Mouse (Mus musculus): ENCODE results near the gene Slc36a2. TPM values are rescaled to one million over a fixed set of nuclear protein-coding genes. Genes with fewer than 3 reads are reported as not detected.

Gene Slc36a2
- total and polyA plus RNA-seq, 2 experiments from 2014 or later, result 0.40 to 1.4 TPM

GRCm38 (mm10) chr11:55136770-55137547 lies 47.9 kb downstream of the Slc36a2 start:
- no peak for TF ChIP-seq CTCF (IDR thresholded peaks at IDR 0.05; ENCODE audit: low read depth)
- Histone ChIP-seq H3K9ac (no peak overlapping the region), H3K27ac (ENCODE audit: low read depth, low read length) (no peak overlapping the region), H3K27me3 (ENCODE audit: insufficient read depth, low read length) (no peaks in the 10 kb centered on the region), H3K4me3 (ENCODE audit: low read depth, low read length) (no peak overlapping the region), H3K4me1 (ENCODE audit: insufficient read depth) (no peaks in the 10 kb centered on the region), H3K4me2 (ENCODE audit: low read depth) (no peak overlapping the region), H3K36me3 (ENCODE audit: insufficient read depth) (no peaks in the 10 kb centered on the region), H3K9me3 (ENCODE audit: low read length) (no peaks in the 10 kb centered on the region)
- WGBS, result 79% methylated on average over 15 of the region's 15 CpGs
- peak; percentile 50 for ATAC-seq
- no peak for DNase-seq

- H3K9ac ChIP-seq, result no peak overlapping the region
- no peak for TF ChIP-seq CTCF (IDR thresholded peaks at IDR 0.05; ENCODE audit: low read depth)
Observed at GRCm38 (mm10) chr11:55134871-55135270, 50.0 kb downstream of the Slc36a2 start.

GRCm38 (mm10) chr11:55134407-55134806 lies 50.5 kb downstream of the Slc36a2 start:
- ATAC-seq (no peak), DNase-seq (no peak)
- TF ChIP-seq CTCF (IDR thresholded peaks at IDR 0.05; ENCODE audit: low read depth), result no peak
- no peaks in the 10 kb centered on the region for H3K4me1 ChIP-seq (ENCODE audit: insufficient read depth)
- no peak overlapping the region for H3K9ac ChIP-seq
- WGBS, result 97% methylated on average over 1 of the region's 1 CpGs
- no peaks in the 10 kb centered on the region for H3K9me3 ChIP-seq (ENCODE audit: low read length)
- no peak overlapping the region for H3K27ac ChIP-seq (ENCODE audit: low read depth, low read length)
- H3K4me3 ChIP-seq (ENCODE audit: low read depth, low read length), result no peak overlapping the region
- no peaks in the 10 kb centered on the region for H3K36me3 ChIP-seq (ENCODE audit: insufficient read depth)
- no peak overlapping the region for H3K4me2 ChIP-seq (ENCODE audit: low read depth)
- no peaks in the 10 kb centered on the region for H3K27me3 ChIP-seq (ENCODE audit: insufficient read depth, low read length)

More at GRCm38 (mm10) chr11:55134871-55135270, 50.0 kb downstream of the Slc36a2 start:
- Histone ChIP-seq H3K4me3 (ENCODE audit: low read depth, low read length) (no peak overlapping the region), H3K27ac (ENCODE audit: low read depth, low read length) (no peak overlapping the region), H3K36me3 (ENCODE audit: insufficient read depth) (no peaks in the 10 kb centered on the region), H3K9me3 (ENCODE audit: low read length) (no peaks in the 10 kb centered on the region), H3K4me1 (ENCODE audit: insufficient read depth) (no peaks in the 10 kb centered on the region), H3K4me2 (ENCODE audit: low read depth) (no peak overlapping the region), H3K27me3 (ENCODE audit: insufficient read depth, low read length) (no peaks in the 10 kb centered on the region)
- DNase-seq (no peak), ATAC-seq (no peak)
- 93% methylated on average over 5 of the region's 5 CpGs for WGBS

- H3K27me3 ChIP-seq (ENCODE audit: insufficient read depth, low read length), result no peaks in the 10 kb centered on the region
- no peak overlapping the region for H3K9ac ChIP-seq
- WGBS, result 100% methylated on average over 1 of the region's 1 CpGs
- H3K4me3 ChIP-seq (ENCODE audit: low read depth, low read length), result no peak overlapping the region
- TF ChIP-seq CTCF (IDR thresholded peaks at IDR 0.05; ENCODE audit: low read depth), result no peak
- ATAC-seq, result no peak
- no peaks in the 10 kb centered on the region for H3K4me1 ChIP-seq (ENCODE audit: insufficient read depth)
- no peak overlapping the region for H3K4me2 ChIP-seq (ENCODE audit: low read depth)
- no peaks in the 10 kb centered on the region for H3K9me3 ChIP-seq (ENCODE audit: low read length)
- no peaks in the 10 kb centered on the region for H3K36me3 ChIP-seq (ENCODE audit: insufficient read depth)
- no peak overlapping the region for H3K27ac ChIP-seq (ENCODE audit: low read depth, low read length)
- DNase-seq, result no peak
Observed at GRCm38 (mm10) chr11:55133204-55133603, 51.7 kb downstream of the Slc36a2 start.

- Histone ChIP-seq H3K27me3 (ENCODE audit: insufficient read depth, low read length) (no peaks in the 10 kb centered on the region), H3K9me3 (ENCODE audit: low read length) (no peaks in the 10 kb centered on the region), H3K36me3 (ENCODE audit: insufficient read depth) (no peaks in the 10 kb centered on the region), H3K4me2 (ENCODE audit: low read depth) (no peak overlapping the region), H3K4me1 (ENCODE audit: insufficient read depth) (no peaks in the 10 kb centered on the region), H3K4me3 (ENCODE audit: low read depth, low read length) (no peak overlapping the region), H3K9ac (no peak overlapping the region), H3K27ac (ENCODE audit: low read depth, low read length) (no peak overlapping the region)
- WGBS, result 91% methylated on average over 1 of the region's 1 CpGs
- ATAC-seq (no peak), DNase-seq (no peak)
- no peak for TF ChIP-seq CTCF (IDR thresholded peaks at IDR 0.05; ENCODE audit: low read depth)
Observed at GRCm38 (mm10) chr11:55131946-55132345, 52.9 kb downstream of the Slc36a2 start.

GRCm38 (mm10) chr11:55131077-55131742 lies 53.7 kb downstream of the Slc36a2 start:
- TF ChIP-seq CTCF (IDR thresholded peaks at IDR 0.05; ENCODE audit: low read depth), result no peak
- ATAC-seq (no peak), DNase-seq (no peak)
- Histone ChIP-seq H3K36me3 (ENCODE audit: insufficient read depth) (no peaks in the 10 kb centered on the region), H3K4me1 (ENCODE audit: insufficient read depth) (no peaks in the 10 kb centered on the region), H3K9me3 (ENCODE audit: low read length) (no peaks in the 10 kb centered on the region), H3K9ac (no peak overlapping the region), H3K4me3 (ENCODE audit: low read depth, low read length) (no peak overlapping the region), H3K27me3 (ENCODE audit: insufficient read depth, low read length) (no peaks in the 10 kb centered on the region), H3K4me2 (ENCODE audit: low read depth) (no peak overlapping the region), H3K27ac (ENCODE audit: low read depth, low read length) (no peak overlapping the region)
- 93% methylated on average over 11 of the region's 11 CpGs for WGBS

GRCm38 (mm10) chr11:55128411-55128810 lies 56.5 kb downstream of the Slc36a2 start:
- WGBS, result 44% methylated on average over 3 of the region's 3 CpGs
- no peak for TF ChIP-seq CTCF (IDR thresholded peaks at IDR 0.05; ENCODE audit: low read depth)
- Histone ChIP-seq H3K36me3 (ENCODE audit: insufficient read depth) (no peaks in the 10 kb centered on the region), H3K27ac (ENCODE audit: low read depth, low read length) (no peak overlapping the region), H3K4me1 (ENCODE audit: insufficient read depth) (no peaks in the 10 kb centered on the region), H3K9me3 (ENCODE audit: low read length) (no peaks in the 10 kb centered on the region), H3K9ac (no peak overlapping the region), H3K4me3 (ENCODE audit: low read depth, low read length) (no peak overlapping the region), H3K27me3 (ENCODE audit: insufficient read depth, low read length) (no peaks in the 10 kb centered on the region), H3K4me2 (ENCODE audit: low read depth) (no peak overlapping the region)
- no peak for DNase-seq
- ATAC-seq, result no peak

All from forebrain, postnatal 0 days (tissue).